Mouse (Mus musculus) cortical plate, adult 2 months (tissue): ENCODE measurements around the gene Vps50.

Source experiments
- CTCF ChIP-seq: fragments of 200-500 bp; IDR thresholded peaks from 2 replicates; pipeline ENCODE4 v1.5.1; 2011; ENCODE audit warnings: mild to moderate bottlenecking, control low read depth, low read length; ENCODE audit not compliant: insufficient read depth; ENCODE audit errors: extremely low read depth
- POLR2A ChIP-seq: fragments of 200-500 bp; IDR thresholded peaks from 2 replicates; pipeline ENCODE4 v1.6.1; 2011; ENCODE audit warnings: mild to moderate bottlenecking, low read length, control low read depth; ENCODE audit not compliant: insufficient read depth; ENCODE audit errors: extremely low read depth

DNA sequence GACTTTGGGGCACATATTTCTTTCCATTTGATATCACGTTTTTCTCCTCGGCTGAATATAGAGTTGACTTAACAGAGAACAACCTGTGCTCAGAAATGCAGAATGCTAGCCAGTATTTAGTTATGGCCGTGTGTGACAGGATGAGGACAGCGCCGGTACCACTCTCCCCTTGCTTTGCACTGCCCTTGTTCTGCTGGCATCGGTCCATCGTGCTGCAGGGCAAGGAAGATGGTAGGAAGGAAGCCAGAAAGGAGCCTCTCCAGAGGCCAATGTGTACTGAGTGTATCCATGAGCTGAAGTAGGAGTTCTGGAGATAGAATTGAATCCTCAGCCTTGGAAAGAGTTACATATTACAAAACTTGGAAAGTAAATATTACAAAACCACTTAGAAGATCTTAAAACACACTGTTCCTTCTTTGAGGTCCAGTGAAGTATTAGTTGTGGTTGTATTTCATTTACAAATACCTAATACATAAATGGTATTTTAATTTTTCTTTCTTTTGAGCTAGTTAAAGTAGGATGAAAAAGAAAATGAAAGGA lies 69.0 kb downstream of the Vps50 start:
- TF ChIP-seq POLR2A (no peak), CTCF (no peak)
